Mouse (Mus musculus): ENCODE measurements around the gene Plpp2. TPM values are rescaled to one million over a fixed set of nuclear protein-coding genes. Genes with fewer than 3 reads are reported as not detected.

The Plpp2 gene
- total and polyA plus RNA-seq, 3 experiments = 11.5 to 19.3 (median 13.9) TPM

DNA sequence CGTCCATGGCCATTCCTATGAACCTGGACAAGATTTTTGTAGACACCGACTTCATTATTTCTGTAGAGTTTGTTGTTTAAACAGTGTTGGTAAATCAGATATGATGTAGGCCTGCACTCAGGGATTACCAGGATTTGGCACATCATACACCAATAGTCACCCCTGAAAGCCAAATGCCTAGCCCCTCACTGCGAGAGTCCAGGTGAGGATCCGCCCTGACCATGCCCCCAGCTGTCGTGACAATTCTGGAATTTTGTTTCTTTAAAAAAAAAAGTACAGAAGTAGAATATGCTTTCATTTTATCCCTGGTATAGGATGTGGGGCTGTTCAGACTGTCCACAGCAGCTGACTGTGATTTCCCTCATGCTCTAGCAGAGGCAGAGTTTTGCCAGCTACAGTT, 36.3 kb upstream of the Plpp2 start:
- Histone ChIP-seq H3K27me3 (replicated peaks) (peaks cover 19% of the 10 kb centered on the region), H3K36me3 (replicated peaks in 1 of 2; ENCODE audit: control insufficient read depth in 1 of 2, insufficient read depth in 1 of 2, low read length in 1 of 2) (no peaks in the 10 kb centered on the region), H3K9ac (ENCODE audit: insufficient read depth, low read depth) (no peak overlapping the region), H3K4me2 (ENCODE audit: insufficient read depth, low read depth, poor library complexity, severe bottlenecking) (no peak overlapping the region), H3K4me1 (ENCODE audit: control insufficient read depth in 1 of 2, insufficient read depth in 2 of 2) (no peaks in the 10 kb centered on the region), H3K79me2 (replicated peaks; ENCODE audit: control insufficient read depth, extremely low read depth, insufficient read depth, poor library complexity, severe bottlenecking) (no peaks in the 10 kb centered on the region), H3K27ac (ENCODE audit: insufficient read depth, low read depth) (no peak overlapping the region), H3K9me3 (replicated peaks; ENCODE audit: low read length) (no peaks in the 10 kb centered on the region), H3K4me3 (replicated peaks in 1 of 3; ENCODE audit: low read depth in 2 of 3, low read length in 2 of 3, poor library complexity in 1 of 3) (no peak overlapping the region)
- in situ Hi-C loops (cut with MboI; ENCODE audit: low pct_ligation_motif_present, low pct_unique_long_range_greater_than_20kb, low sequenced_read_pairs) = no loop called here
- dilution Hi-C loops (cut with MboI; ENCODE audit: extremely low pct_ligation_motif_present, extremely low pct_unique_long_range_greater_than_20kb, low sequenced_read_pairs) = no loop called here
- DNase-seq (ENCODE audit: extremely low read depth) = no peak
- TF ChIP-seq TCF12 (IDR thresholded peaks at IDR 0.05; ENCODE audit: low read depth, low read length) (no peak), CTCF (conservative IDR thresholded peaks at IDR 0.05 in 1 of 2, IDR thresholded peaks at IDR 0.05 in 1 of 2; ENCODE audit: low read depth in 2 of 2, low read length in 2 of 2) (no peak), RAD21 (IDR thresholded peaks at IDR 0.05; ENCODE audit: low read depth, low read length) (no peak), JUND (conservative IDR thresholded peaks at IDR 0.05; ENCODE audit: low read depth, low read length) (no peak), MAX (IDR thresholded peaks at IDR 0.05; ENCODE audit: low read length) (no peak), MAZ (IDR thresholded peaks at IDR 0.05; ENCODE audit: low read depth, low read length) (no peak), MEF2A (IDR thresholded peaks at IDR 0.05; ENCODE audit: borderline replicate concordance, low read depth, low read length) (no peak)

DNA sequence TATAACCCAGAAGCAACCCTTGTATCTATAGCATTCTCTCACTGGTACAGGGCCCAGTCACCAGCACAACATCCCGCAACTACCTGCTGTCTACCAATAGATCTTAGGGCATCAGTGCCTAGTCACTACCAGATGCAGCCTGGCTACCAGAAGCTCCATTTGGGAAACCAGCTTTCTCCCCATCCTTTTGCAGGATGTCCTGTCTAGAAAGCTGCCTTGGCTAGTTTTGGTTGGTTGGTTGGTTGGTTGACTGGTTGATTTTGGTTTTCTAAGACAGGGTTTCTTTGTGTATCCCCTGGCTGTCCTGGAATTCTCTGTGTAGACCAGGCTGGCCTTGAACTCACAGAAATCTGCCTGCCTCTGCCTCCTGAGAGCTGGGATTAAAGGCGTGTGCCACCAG, 26.1 kb upstream of the Plpp2 start:
- dilution Hi-C loops (cut with MboI; ENCODE audit: extremely low pct_ligation_motif_present, extremely low pct_unique_long_range_greater_than_20kb, low sequenced_read_pairs) = no loop called here
- H3K9ac ChIP-seq (ENCODE audit: insufficient read depth, low read depth) = no peak overlapping the region
- no peak overlapping the region for H3K4me3 ChIP-seq (replicated peaks in 1 of 3; ENCODE audit: low read depth in 2 of 3, low read length in 2 of 3, poor library complexity in 1 of 3)
- no peaks in the 10 kb centered on the region for H3K36me3 ChIP-seq (replicated peaks in 1 of 2; ENCODE audit: control insufficient read depth in 1 of 2, insufficient read depth in 1 of 2, low read length in 1 of 2)
- no peak overlapping the region for H3K27ac ChIP-seq (ENCODE audit: insufficient read depth, low read depth)
- no peak overlapping the region for H3K4me2 ChIP-seq (ENCODE audit: insufficient read depth, low read depth, poor library complexity, severe bottlenecking)
- H3K4me1 ChIP-seq (ENCODE audit: control insufficient read depth in 1 of 2, insufficient read depth in 2 of 2) = peaks cover 5 to 6% of the 10 kb centered on the region in 2 experiments
- H3K27me3 ChIP-seq (replicated peaks) = peaks cover 37% of the 10 kb centered on the region
- TF ChIP-seq IRF4 (IDR thresholded peaks at IDR 0.05; ENCODE audit: low read depth, low read length) (no peak), SMC3 (IDR thresholded peaks at IDR 0.05; ENCODE audit: low read depth, low read length) (no peak), ETS1 (conservative IDR thresholded peaks at IDR 0.05; ENCODE audit: low read depth, low read length) (no peak), EP300 (IDR thresholded peaks at IDR 0.05; ENCODE audit: low read length) (no peak), USF1 (IDR thresholded peaks at IDR 0.05; ENCODE audit: low read depth, low read length) (no peak), POLR2A (IDR thresholded peaks at IDR 0.05; ENCODE audit: low read depth, low read length) (no peak), MEF2A (IDR thresholded peaks at IDR 0.05; ENCODE audit: borderline replicate concordance, low read depth, low read length) (no peak), USF2 (conservative IDR thresholded peaks at IDR 0.05; ENCODE audit: low read depth, low read length) (no peak), RAD21 (IDR thresholded peaks at IDR 0.05; ENCODE audit: low read depth, low read length) (no peak), HCFC1 (IDR thresholded peaks at IDR 0.05; ENCODE audit: low read depth, low read length) (no peak), MAX (IDR thresholded peaks at IDR 0.05; ENCODE audit: low read length) (no peak), POLR2AphosphoS2 (IDR thresholded peaks at IDR 0.05; ENCODE audit: low read depth, low read length) (no peak), RCOR1 (conservative IDR thresholded peaks at IDR 0.05; ENCODE audit: low read depth, low read length) (no peak), ZNF384 (IDR thresholded peaks at IDR 0.05; ENCODE audit: low read depth, low read length) (no peak)
- H3K79me2 ChIP-seq (replicated peaks; ENCODE audit: control insufficient read depth, extremely low read depth, insufficient read depth, poor library complexity, severe bottlenecking) = no peaks in the 10 kb centered on the region
- peaks cover 7% of the 10 kb centered on the region for H3K9me3 ChIP-seq (replicated peaks; ENCODE audit: low read length)
- DNase-seq (ENCODE audit: extremely low read depth) = no peak
- in situ Hi-C loops (cut with MboI; ENCODE audit: low pct_ligation_motif_present, low pct_unique_long_range_greater_than_20kb, low sequenced_read_pairs) = no loop called here

Measured in CH12.LX (cell line).